Mouse (Mus musculus) intestine, postnatal 0 days (tissue): ENCODE data around the gene Rps27. TPM values are rescaled to one million over a fixed set of nuclear protein-coding genes. Genes with fewer than 3 reads are reported as not detected.
A peak's percentile ranks its signal among the peaks of the same experiment; 100 is the strongest.

ENCODE experiments used
- ATAC-seq: fragments of 200-750 bp; cut with Nextera tagmentation; 2 replicates; pipeline ENCODE4 v1.8.0; 2017; ENCODE audit warnings: mild to moderate bottlenecking, moderate TSS enrichment, moderate library complexity
- H3K27ac ChIP-seq: fragments of 300-500 bp; sonication (generic); 2 replicates; pipeline ENCODE4 v1.5.1; 2014; ENCODE audit warnings: mild to moderate bottlenecking, low read depth, low read length, moderate library complexity
- H3K27me3 ChIP-seq: fragments of 300-500 bp; sonication (generic); replicated peaks from 2 replicates; pipeline ENCODE4 v1.6.1; 2014; ENCODE audit warnings: low read length, mixed read lengths; ENCODE audit not compliant: control insufficient read depth, insufficient read depth
- H3K36me3 ChIP-seq: fragments of 300-500 bp; sonication (generic); 2 replicates; pipeline ENCODE4 v1.6.1; 2014; ENCODE audit warnings: mild to moderate bottlenecking, moderate library complexity; ENCODE audit not compliant: control insufficient read depth, insufficient read depth
- H3K4me1 ChIP-seq: fragments of 300-500 bp; sonication (generic); replicated peaks from 2 replicates; pipeline ENCODE4 v1.6.1; 2014; ENCODE audit warnings: antibody characterized with exemption, low read length, mixed read lengths; ENCODE audit not compliant: control insufficient read depth, insufficient read depth
- H3K4me2 ChIP-seq: fragments of 300-500 bp; sonication (generic); replicated peaks from 2 replicates; pipeline ENCODE4 v1.6.1; 2014; ENCODE audit warnings: low read depth, mild to moderate bottlenecking, moderate library complexity
- H3K4me3 ChIP-seq: fragments of 300-500 bp; sonication (generic); 2 replicates; pipeline ENCODE4 v1.5.1; 2014; ENCODE audit warnings: low read depth, low read length
- H3K9ac ChIP-seq: fragments of 300-500 bp; sonication (generic); 2 replicates; pipeline ENCODE4 v1.6.1; 2014; ENCODE audit warnings: mild to moderate bottlenecking, low read depth, low read length
- H3K9me3 ChIP-seq: fragments of 300-500 bp; sonication (generic); 2 replicates; pipeline ENCODE4 v1.6.1; 2016; ENCODE audit warnings: mixed run types; ENCODE audit not compliant: control insufficient read depth
- CTCF ChIP-seq: sonication (generic); IDR thresholded peaks from 2 replicates; pipeline ENCODE4 v1.5.1; 2016; ENCODE audit warnings: low read depth, mild to moderate bottlenecking, control low read depth, antibody characterized with exemption, moderate library complexity
- WGBS: fragments of 180-500 bp; shearing (Covaris S2); extraction: QIAGEN DNeasy Blood & Tissue Kit; methylation state at CpG from one replicate; pipeline ENCODE4 v1.1.7; 2014; 5-methylcytosine and 5-hydroxymethylcytosine counted together
- polyA plus RNA-seq: library from polyadenylated mRNA; unstranded; fragments of >200 nt; fragmentation: Nextera tagmentation; extraction: Ambion mirVana; gene quantifications from 2 replicates; pipeline ENCODE4 v1.2.1, GENCODE M21; 2015

Gene Rps27
- polyA plus RNA-seq, 1 experiment from 2014 or later, result 1,181 TPM

- no peak overlapping the region for H3K27ac ChIP-seq
- peak overlapping the region; percentile 65 for H3K4me2 ChIP-seq
- no peak for TF ChIP-seq CTCF
- H3K27me3 ChIP-seq, result no peaks in the 10 kb centered on the region
- H3K4me1 ChIP-seq, result 0 out of 2 replicates have a peak, but pooled peaks cover 7% of the 10 kb centered on the region
- ATAC-seq, result no peak
- H3K9me3 ChIP-seq, result no peaks in the 10 kb centered on the region
- no peak overlapping the region for H3K9ac ChIP-seq
- WGBS, result 49% methylated on average over 13 of the region's 13 CpGs
- H3K4me3 ChIP-seq, result peak overlapping the region; percentile 69
- H3K36me3 ChIP-seq, result peaks cover 31% of the 10 kb centered on the region
Measured at GRCm38 (mm10) chr3:90211475-90212398, 1.7 kb downstream of the Rps27 start.

GRCm38 (mm10) chr3:90209908-90210566, 3.4 kb downstream of the Rps27 start:
- Histone ChIP-seq H3K4me2 (no peak overlapping the region), H3K9me3 (no peaks in the 10 kb centered on the region), H3K9ac (no peak overlapping the region), H3K27me3 (no peaks in the 10 kb centered on the region), H3K4me3 (no peak overlapping the region), H3K36me3 (peaks cover 31% of the 10 kb centered on the region), H3K4me1 (0 out of 2 replicates have a peak, but pooled peaks cover 7% of the 10 kb centered on the region), H3K27ac (no peak overlapping the region)
- 90% methylated on average over 5 of the region's 5 CpGs for WGBS
- ATAC-seq, result no peak
- no peak for TF ChIP-seq CTCF

- 0 out of 2 replicates have a peak, but pooled peaks cover 5% of the 10 kb centered on the region for H3K4me1 ChIP-seq
- no peak overlapping the region for H3K9ac ChIP-seq
- peaks cover 31% of the 10 kb centered on the region for H3K36me3 ChIP-seq
- TF ChIP-seq CTCF, result no peak
- no peak overlapping the region for H3K4me2 ChIP-seq
- no peaks in the 10 kb centered on the region for H3K9me3 ChIP-seq
- H3K27me3 ChIP-seq, result no peaks in the 10 kb centered on the region
- no peak overlapping the region; the same call in none of the 2 replicates for H3K27ac ChIP-seq
- H3K4me3 ChIP-seq, result no peak overlapping the region
- 92% methylated on average over 2 of the region's 2 CpGs for WGBS
- ATAC-seq, result no peak
Measured at GRCm38 (mm10) chr3:90208662-90209061, 4.8 kb downstream of the Rps27 start.

GRCm38 (mm10) chr3:90204582-90204981, 8.9 kb downstream of the Rps27 start:
- WGBS, result 99% methylated on average over 2 of the region's 2 CpGs
- H3K4me1 ChIP-seq, result no peaks in the 10 kb centered on the region
- TF ChIP-seq CTCF, result no peak
- H3K9ac ChIP-seq, result no peak overlapping the region
- H3K9me3 ChIP-seq, result no peaks in the 10 kb centered on the region
- H3K27ac ChIP-seq, result no peak overlapping the region
- ATAC-seq, result no peak
- no peak overlapping the region for H3K4me3 ChIP-seq
- H3K4me2 ChIP-seq, result no peak overlapping the region
- H3K36me3 ChIP-seq, result peaks cover 13% of the 10 kb centered on the region; the same call in 1 of the 2 replicates
- H3K27me3 ChIP-seq, result no peaks in the 10 kb centered on the region

- no peak for ATAC-seq
Measured at GRCm38 (mm10) chr3:90203619-90204018, 9.8 kb downstream of the Rps27 start.

GRCm38 (mm10) chr3:90202884-90203283, 10.6 kb downstream of the Rps27 start:
- no peak for ATAC-seq
- Histone ChIP-seq H3K4me2 (no peak overlapping the region), H3K9ac (no peak overlapping the region), H3K36me3 (peaks cover 5% of the 10 kb centered on the region; the same call in 1 of the 2 replicates), H3K27me3 (no peaks in the 10 kb centered on the region), H3K4me1 (no peaks in the 10 kb centered on the region), H3K4me3 (no peak overlapping the region), H3K9me3 (no peaks in the 10 kb centered on the region), H3K27ac (no peak overlapping the region)
- WGBS, result 40% methylated on average over 1 of the region's 1 CpGs
- TF ChIP-seq CTCF, result no peak

More at GRCm38 (mm10) chr3:90203619-90204018, 9.8 kb downstream of the Rps27 start:
- Histone ChIP-seq H3K4me2 (no peak overlapping the region), H3K4me1 (no peaks in the 10 kb centered on the region), H3K9me3 (no peaks in the 10 kb centered on the region), H3K9ac (no peak overlapping the region), H3K27me3 (no peaks in the 10 kb centered on the region), H3K4me3 (no peak overlapping the region), H3K36me3 (peaks cover 12% of the 10 kb centered on the region; the same call in 1 of the 2 replicates), H3K27ac (no peak overlapping the region)
- 73% methylated on average over 5 of the region's 5 CpGs for WGBS
- no peak for TF ChIP-seq CTCF
